Mouse (Mus musculus): ENCODE data around the gene Csnk1d. TPM values are rescaled to one million over a fixed set of nuclear protein-coding genes. Genes with fewer than 3 reads are reported as not detected.

The Csnk1d gene
- polyA plus RNA-seq, 1 experiment from 2014 or later: 84.6 TPM

GRCm38 (mm10) chr11:120954936-120955335, 36.2 kb downstream of the Csnk1d start:
- Histone ChIP-seq H3K4me3 (ENCODE audit: low read depth, low read length) (no peak overlapping the region), H3K36me3 (ENCODE audit: control insufficient read depth, insufficient read depth, low read length) (peaks cover 13% of the 10 kb centered on the region), H3K4me1 (ENCODE audit: control insufficient read depth, insufficient read depth, low read length) (peaks cover 17% of the 10 kb centered on the region; the same call in 1 of the 2 replicates), H3K27me3 (ENCODE audit: control insufficient read depth, insufficient read depth, low read length) (no peaks in the 10 kb centered on the region), H3K9me3 (ENCODE audit: control insufficient read depth, low read length) (no peaks in the 10 kb centered on the region), H3K27ac (ENCODE audit: low read depth, low read length) (no peak overlapping the region), H3K9ac (ENCODE audit: low read length) (no peak overlapping the region), H3K4me2 (ENCODE audit: low read depth) (no peak overlapping the region)
- DNase-seq (ENCODE audit: low spot score) (no peak), ATAC-seq (ENCODE audit: insufficient read depth, low FRiP score, low TSS enrichment) (no peak)
- 82% methylated on average over 5 of the region's 5 CpGs for WGBS

DNA sequence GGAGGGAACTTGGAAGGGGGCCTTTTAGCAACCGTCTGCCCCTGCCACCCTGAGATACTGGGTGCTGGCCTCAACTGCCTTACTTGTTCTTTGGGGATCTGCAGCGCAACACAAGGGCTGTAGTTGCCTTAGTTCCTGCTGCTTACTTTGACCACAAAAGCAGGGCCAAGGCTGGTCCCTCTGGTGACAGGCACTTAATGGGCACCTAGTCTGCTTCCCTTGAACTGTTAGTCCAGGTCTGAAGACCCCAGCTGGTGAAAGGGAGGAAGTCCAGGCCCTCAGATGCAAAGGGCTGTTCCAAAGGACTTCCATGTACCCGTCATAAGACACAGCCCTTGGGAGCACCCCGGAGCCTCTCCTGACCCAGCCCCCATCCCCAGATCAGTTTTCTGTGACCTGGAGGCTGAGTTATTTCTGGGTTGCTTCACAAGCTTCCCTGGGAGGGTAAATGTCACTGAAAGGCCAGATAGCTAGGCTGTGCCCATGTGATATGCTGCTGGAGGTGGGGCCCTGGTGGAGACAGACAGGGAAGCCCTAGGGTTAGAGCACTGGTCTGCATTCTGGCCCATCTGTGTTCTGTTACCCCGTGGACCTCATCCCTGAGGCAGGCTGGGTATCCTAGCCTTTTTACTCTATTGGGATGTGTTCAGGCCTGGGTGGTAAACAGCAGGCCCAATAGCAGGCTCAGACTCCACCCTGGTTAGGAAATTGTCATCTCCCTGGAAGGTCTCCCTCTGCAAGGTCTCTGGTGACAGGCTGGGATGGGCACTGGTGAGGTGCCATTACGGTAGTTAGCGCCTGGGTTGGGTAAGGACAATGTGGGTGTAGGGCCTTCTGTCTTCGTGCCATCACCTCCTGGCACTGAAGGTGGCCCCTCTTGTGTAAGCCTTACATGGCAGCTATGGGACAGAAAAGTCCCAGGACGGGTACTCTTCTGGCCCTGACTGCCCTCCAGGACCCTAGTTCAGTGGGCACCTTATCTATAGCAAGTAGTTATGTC, 39.1 kb downstream of the Csnk1d start:
- no peak for DNase-seq (ENCODE audit: low spot score)
- Histone ChIP-seq H3K27ac (ENCODE audit: low read depth, low read length) (peak overlapping the region; percentile 53; the same call in 1 of the 2 replicates), H3K27me3 (ENCODE audit: control insufficient read depth, insufficient read depth, low read length) (no peaks in the 10 kb centered on the region), H3K9me3 (ENCODE audit: control insufficient read depth, low read length) (no peaks in the 10 kb centered on the region), H3K36me3 (ENCODE audit: control insufficient read depth, insufficient read depth, low read length) (peaks cover 5% of the 10 kb centered on the region; the same call in 1 of the 2 replicates), H3K4me2 (ENCODE audit: low read depth) (peak overlapping the region; percentile 77), H3K4me3 (ENCODE audit: low read depth, low read length) (no peak overlapping the region; the same call in 1 of the 2 replicates), H3K4me1 (ENCODE audit: control insufficient read depth, insufficient read depth, low read length) (peaks cover 22% of the 10 kb centered on the region; the same call in 1 of the 2 replicates), H3K9ac (ENCODE audit: low read length) (no peak overlapping the region; the same call in 1 of the 2 replicates)
- no peak for ATAC-seq (ENCODE audit: insufficient read depth, low FRiP score, low TSS enrichment)
- WGBS: 82% methylated on average over 9 of the region's 9 CpGs

DNA sequence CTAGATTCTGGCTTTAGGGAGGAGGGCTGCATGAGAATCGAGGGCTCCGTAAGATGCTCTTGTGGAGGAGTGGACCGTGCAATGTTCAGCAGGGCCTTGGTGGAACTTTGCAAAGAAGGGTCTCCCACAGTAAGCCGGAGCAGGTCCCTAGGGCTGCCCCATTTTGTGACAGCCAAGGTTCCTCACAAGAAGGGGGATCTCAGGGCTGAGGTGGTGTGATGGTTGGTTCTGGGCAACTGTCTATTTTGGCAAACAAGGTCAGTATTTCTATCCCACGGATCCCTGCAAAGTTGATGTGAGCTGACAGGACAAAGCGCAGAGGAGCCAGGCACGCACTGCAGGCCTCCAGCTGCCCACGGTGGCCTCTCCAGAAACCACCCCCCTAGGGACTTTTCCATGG, 39.9 kb downstream of the Csnk1d start:
- Histone ChIP-seq H3K4me3 (ENCODE audit: low read depth, low read length) (peak overlapping the region; percentile 48), H3K9me3 (ENCODE audit: control insufficient read depth, low read length) (no peaks in the 10 kb centered on the region), H3K9ac (ENCODE audit: low read length) (peak overlapping the region; percentile 39), H3K27ac (ENCODE audit: low read depth, low read length) (peak overlapping the region; percentile 67), H3K27me3 (ENCODE audit: control insufficient read depth, insufficient read depth, low read length) (no peaks in the 10 kb centered on the region), H3K36me3 (ENCODE audit: control insufficient read depth, insufficient read depth, low read length) (no peaks in the 10 kb centered on the region), H3K4me2 (ENCODE audit: low read depth) (peak overlapping the region; percentile 77), H3K4me1 (ENCODE audit: control insufficient read depth, insufficient read depth, low read length) (peaks cover 22% of the 10 kb centered on the region; the same call in 1 of the 2 replicates)
- 38% methylated on average over 8 of the region's 8 CpGs for WGBS
- DNase-seq (ENCODE audit: low spot score) (peak; percentile 24), ATAC-seq (ENCODE audit: insufficient read depth, low FRiP score, low TSS enrichment) (peak; percentile 10; the same call in 1 of the 2 replicates)

GRCm38 (mm10) chr11:120950281-120951202, 40.6 kb downstream of the Csnk1d start:
- ATAC-seq (ENCODE audit: insufficient read depth, low FRiP score, low TSS enrichment) (peak; percentile 71), DNase-seq (ENCODE audit: low spot score) (peak; percentile 95)
- WGBS: under 1% methylated on average over 39 of the region's 39 CpGs
- Histone ChIP-seq H3K27ac (ENCODE audit: low read depth, low read length) (peak overlapping the region; percentile 67), H3K4me3 (ENCODE audit: low read depth, low read length) (peak overlapping the region; percentile 48), H3K4me1 (ENCODE audit: control insufficient read depth, insufficient read depth, low read length) (peaks cover 22% of the 10 kb centered on the region; the same call in 1 of the 2 replicates), H3K4me2 (ENCODE audit: low read depth) (peak overlapping the region; percentile 77), H3K9me3 (ENCODE audit: control insufficient read depth, low read length) (no peaks in the 10 kb centered on the region), H3K9ac (ENCODE audit: low read length) (peak overlapping the region; percentile 49), H3K36me3 (ENCODE audit: control insufficient read depth, insufficient read depth, low read length) (no peaks in the 10 kb centered on the region), H3K27me3 (ENCODE audit: control insufficient read depth, insufficient read depth, low read length) (no peaks in the 10 kb centered on the region)

DNA sequence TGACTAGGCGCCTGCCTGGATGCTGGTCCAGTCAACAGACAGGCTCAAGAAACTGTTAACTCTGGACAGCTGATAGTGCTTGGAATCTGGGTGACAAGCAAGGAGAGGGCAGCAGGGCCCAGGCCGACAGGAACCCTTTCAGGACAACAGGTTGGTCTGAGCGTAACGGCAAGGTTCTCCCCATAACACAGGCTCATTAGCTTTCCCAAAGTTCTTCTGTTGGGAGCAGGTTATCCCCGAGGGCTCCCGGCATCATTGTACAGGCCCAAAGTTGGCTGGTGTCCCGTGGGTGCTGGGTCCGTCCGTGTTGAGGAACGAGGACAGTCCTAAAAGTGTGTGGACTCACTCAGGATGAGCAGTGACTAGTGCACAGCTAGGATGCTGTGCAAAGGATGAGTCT, 41.3 kb downstream of the Csnk1d start:
- peaks cover 22% of the 10 kb centered on the region; the same call in 1 of the 2 replicates for H3K4me1 ChIP-seq (ENCODE audit: control insufficient read depth, insufficient read depth, low read length)
- peak overlapping the region; percentile 46 for H3K9ac ChIP-seq (ENCODE audit: low read length)
- H3K36me3 ChIP-seq (ENCODE audit: control insufficient read depth, insufficient read depth, low read length): no peaks in the 10 kb centered on the region
- H3K9me3 ChIP-seq (ENCODE audit: control insufficient read depth, low read length): no peaks in the 10 kb centered on the region
- WGBS: 8% methylated on average over 10 of the region's 10 CpGs
- DNase-seq (ENCODE audit: low spot score) (no peak), ATAC-seq (ENCODE audit: insufficient read depth, low FRiP score, low TSS enrichment) (no peak)
- H3K4me2 ChIP-seq (ENCODE audit: low read depth): peak overlapping the region; percentile 77
- H3K27ac ChIP-seq (ENCODE audit: low read depth, low read length): no peak overlapping the region
- no peaks in the 10 kb centered on the region for H3K27me3 ChIP-seq (ENCODE audit: control insufficient read depth, insufficient read depth, low read length)
- H3K4me3 ChIP-seq (ENCODE audit: low read depth, low read length): peak overlapping the region; percentile 48

DNA sequence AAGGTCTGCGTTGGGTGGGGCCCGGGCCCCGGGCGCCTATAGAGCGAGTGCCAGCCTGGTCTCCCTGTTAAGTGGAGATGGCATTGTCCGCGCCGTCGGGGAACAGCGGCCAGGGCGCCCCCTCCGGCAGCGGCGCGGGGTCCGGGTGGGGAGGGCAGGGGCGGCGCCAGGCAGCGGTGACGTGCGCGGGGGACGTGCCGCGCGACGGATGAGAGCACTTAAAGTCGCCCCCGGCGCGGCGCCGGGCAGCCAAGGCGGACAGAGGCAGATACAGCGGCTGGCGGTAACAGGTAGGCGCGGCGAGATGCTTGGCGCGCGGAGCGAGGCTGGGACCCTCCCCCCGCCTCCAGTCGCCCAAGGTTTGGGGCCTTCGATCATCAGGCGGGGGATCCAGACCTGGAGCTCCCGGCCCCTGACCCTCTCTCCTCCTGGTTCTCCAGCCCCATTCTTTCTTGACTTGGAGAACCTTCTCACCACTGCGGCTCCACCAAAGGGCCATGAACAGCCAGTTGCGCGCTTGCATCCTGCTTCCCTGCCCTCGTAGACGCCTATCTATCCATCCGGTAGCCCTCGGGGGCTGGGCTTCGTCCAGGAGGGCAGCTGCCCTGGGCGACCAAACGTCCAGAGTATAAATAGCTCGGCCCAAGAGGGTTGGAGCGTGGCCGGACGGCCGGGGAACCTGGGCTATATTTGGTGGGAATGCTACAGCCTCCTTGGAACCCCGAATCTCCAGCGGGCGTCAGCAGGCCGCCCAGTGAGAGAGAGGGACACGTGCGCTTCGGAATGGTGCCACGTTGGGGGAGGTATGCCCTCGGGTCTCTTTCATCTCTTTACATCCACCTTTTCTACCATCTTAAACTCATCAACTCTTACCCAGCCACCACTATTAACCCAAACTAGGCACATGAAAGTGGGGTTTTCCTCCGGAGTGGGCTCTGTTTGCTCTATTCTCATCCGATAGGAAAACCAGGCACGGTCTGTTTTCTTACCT, 42.0 kb downstream of the Csnk1d start:
- Histone ChIP-seq H3K4me2 (ENCODE audit: low read depth) (peak overlapping the region; percentile 77), H3K9me3 (ENCODE audit: control insufficient read depth, low read length) (no peaks in the 10 kb centered on the region), H3K27ac (ENCODE audit: low read depth, low read length) (no peak overlapping the region), H3K36me3 (ENCODE audit: control insufficient read depth, insufficient read depth, low read length) (no peaks in the 10 kb centered on the region), H3K4me3 (ENCODE audit: low read depth, low read length) (peak overlapping the region; percentile 48), H3K9ac (ENCODE audit: low read length) (peak overlapping the region; percentile 59), H3K4me1 (ENCODE audit: control insufficient read depth, insufficient read depth, low read length) (peaks cover 22% of the 10 kb centered on the region; the same call in 1 of the 2 replicates), H3K27me3 (ENCODE audit: control insufficient read depth, insufficient read depth, low read length) (no peaks in the 10 kb centered on the region)
- ATAC-seq (ENCODE audit: insufficient read depth, low FRiP score, low TSS enrichment) (no peak), DNase-seq (ENCODE audit: low spot score) (peak; percentile 79)
- WGBS: under 1% methylated on average over 55 of the region's 75 CpGs

- Histone ChIP-seq H3K4me1 (ENCODE audit: control insufficient read depth, insufficient read depth, low read length) (peaks cover 22% of the 10 kb centered on the region; the same call in 1 of the 2 replicates), H3K9me3 (ENCODE audit: control insufficient read depth, low read length) (no peaks in the 10 kb centered on the region), H3K4me2 (ENCODE audit: low read depth) (peak within 1 kb of the TSS; percentile 77), H3K9ac (ENCODE audit: low read length) (peak within 1 kb of the TSS; percentile 59), H3K27ac (ENCODE audit: low read depth, low read length) (no peak within 1 kb of the TSS), H3K4me3 (ENCODE audit: low read depth, low read length) (peak within 1 kb of the TSS; percentile 48), H3K36me3 (ENCODE audit: control insufficient read depth, insufficient read depth, low read length) (no peaks in the 10 kb centered on the region), H3K27me3 (ENCODE audit: control insufficient read depth, insufficient read depth, low read length) (no peaks in the 10 kb centered on the region)
- no peak for ATAC-seq (ENCODE audit: insufficient read depth, low FRiP score, low TSS enrichment)
- DNase-seq (ENCODE audit: low spot score): no peak
- 29% methylated on average over 12 of the region's 12 CpGs for WGBS
These were observed 42.8 kb downstream of the Csnk1d start, which contains the start of gene Slc16a3 for GRCm38 (mm10) chr11:120948328-120948727. Slc16a3 (plus strand) TSS chr11:120948480.

Measured in neural tube, embryonic 11.5 days (tissue).